Mouse (Mus musculus) MEL (cell line): ENCODE measurements around the gene Cyp1a1. TPM values are rescaled to one million over a fixed set of nuclear protein-coding genes. Genes with fewer than 3 reads are reported as not detected.

ENCODE experiments used
- DNase-seq: peaks from one replicate; pipeline ENCODE4 v3.0.0; 2011; ENCODE audit warnings: low read depth, low spot score
- H3K27ac ChIP-seq: 2 replicates; pipeline ENCODE4 v1.5.1; 2012; ENCODE audit warnings: low read depth, mild to moderate bottlenecking, control low read depth, low read length, moderate library complexity; ENCODE audit not compliant: control insufficient read depth
- H3K27me3 ChIP-seq, 2 experiments: fragments of 150-350 bp in 1 of 2; sonication (generic) in 1 of 2; 2 replicates each; pipeline ENCODE4 v1.6.1; 2012; ENCODE audit warnings: low read length in 2 of 2, mild to moderate bottlenecking in 2 of 2, improper control_type of control experiment in 1 of 2, moderate library complexity in 1 of 2; ENCODE audit not compliant: insufficient read depth in 2 of 2, control insufficient read depth in 1 of 2
- H3K36me3 ChIP-seq, 2 experiments: 2 replicates each; pipeline ENCODE4 v1.6.1; 2012 to 2014; ENCODE audit warnings: low read length in 2 of 2, improper control_type of control experiment in 1 of 2, inconsistent platforms in 1 of 2, mild to moderate bottlenecking in 1 of 2; ENCODE audit not compliant: insufficient read depth in 2 of 2, control insufficient read depth in 1 of 2
- H3K4me1 ChIP-seq, 2 experiments: fragments of 150-350 bp in 1 of 2; sonication (generic) in 1 of 2; 2 replicates each; pipeline ENCODE4 v1.6.1; 2012; ENCODE audit warnings: low read length in 2 of 2, improper control_type of control experiment in 1 of 2, mild to moderate bottlenecking in 1 of 2; ENCODE audit not compliant: insufficient read depth in 2 of 2, control insufficient read depth in 1 of 2
- H3K4me3 ChIP-seq, 2 experiments: fragments of 150-350 bp in 1 of 2; sonication (generic) in 1 of 2; 2 replicates each; pipeline ENCODE4 v1.5.1; 2012; ENCODE audit warnings: low read depth in 2 of 2, low read length in 2 of 2, mild to moderate bottlenecking in 2 of 2, moderate library complexity in 2 of 2, control low read depth in 1 of 2, improper control_type of control experiment in 1 of 2; ENCODE audit not compliant: control insufficient read depth in 1 of 2, insufficient read depth in 1 of 2
- H3K79me2 ChIP-seq: 2 replicates; pipeline ENCODE4 v1.6.1; 2012; ENCODE audit warnings: mild to moderate bottlenecking, low read length, moderate library complexity; ENCODE audit not compliant: control insufficient read depth, poor library complexity, insufficient read depth
- H3K9ac ChIP-seq: 2 replicates; pipeline ENCODE4 v1.6.1; 2012; ENCODE audit warnings: low read depth, mild to moderate bottlenecking, control low read depth, low read length, moderate library complexity; ENCODE audit not compliant: control insufficient read depth, poor library complexity, severe bottlenecking
- H3K9me3 ChIP-seq: fragments of 150-350 bp; sonication (generic); replicated peaks from 2 replicates; pipeline ENCODE4 v1.6.1; 2012; ENCODE audit warnings: mild to moderate bottlenecking, low read length, improper control_type of control experiment, moderate library complexity; ENCODE audit not compliant: insufficient read depth
- BHLHE40 ChIP-seq: IDR thresholded peaks from 2 replicates; pipeline ENCODE4 v1.6.1; 2012; ENCODE audit warnings: low read depth, mild to moderate bottlenecking, inconsistent platforms, low read length, improper control_type of control experiment, borderline replicate concordance
- CHD1 ChIP-seq: IDR thresholded peaks from 2 replicates; pipeline ENCODE4 v1.6.1; 2012; ENCODE audit warnings: low read depth, mild to moderate bottlenecking, inconsistent platforms, low read length, improper control_type of control experiment
- CHD2 ChIP-seq: IDR thresholded peaks from 2 replicates; pipeline ENCODE4 v1.6.1; 2011; ENCODE audit warnings: low read length, improper control_type of control experiment
- ELF1 ChIP-seq: IDR thresholded peaks from 2 replicates; pipeline ENCODE4 v1.6.1; 2014; ENCODE audit warnings: low read depth, mild to moderate bottlenecking, inconsistent platforms, low read length, improper control_type of control experiment, moderate library complexity
- EP300 ChIP-seq, 2 experiments: IDR thresholded peaks; 2 replicates each; pipeline ENCODE4 v1.6.1; 2011; ENCODE audit warnings: improper control_type of control experiment in 2 of 2, low read length in 2 of 2, low read depth in 1 of 2, mild to moderate bottlenecking in 1 of 2
- GATA1 ChIP-seq: IDR thresholded peaks from 2 replicates; pipeline ENCODE4 v1.6.1; 2011; ENCODE audit warnings: low read depth, low read length, improper control_type of control experiment
- KAT2A ChIP-seq: conservative IDR thresholded peaks from 2 replicates; pipeline ENCODE4 v1.6.1; 2012; ENCODE audit warnings: low read depth, low read length, improper control_type of control experiment, inconsistent platforms
- MAFK ChIP-seq: IDR thresholded peaks from 2 replicates; pipeline ENCODE4 v1.6.1; 2011; ENCODE audit warnings: low read depth, mild to moderate bottlenecking, low read length, improper control_type of control experiment, borderline replicate concordance
- MAZ ChIP-seq: IDR thresholded peaks from 2 replicates; pipeline ENCODE4 v1.6.1; 2012; ENCODE audit warnings: low read depth, mild to moderate bottlenecking, inconsistent platforms, low read length, improper control_type of control experiment
- MEF2A ChIP-seq: IDR thresholded peaks from 2 replicates; pipeline ENCODE4 v1.6.1; 2014; ENCODE audit warnings: low read depth, mild to moderate bottlenecking, inconsistent platforms, low read length, improper control_type of control experiment; ENCODE audit not compliant: poor library complexity, insufficient replicate concordance, severe bottlenecking; ENCODE audit errors: extremely low read depth
- MXI1 ChIP-seq: IDR thresholded peaks from 2 replicates; pipeline ENCODE4 v1.6.1; 2011; ENCODE audit warnings: mild to moderate bottlenecking, low read depth, low read length, improper control_type of control experiment
- MYC ChIP-seq: IDR thresholded peaks from 2 replicates; pipeline ENCODE4 v1.6.1; 2011; ENCODE audit warnings: low read depth, mild to moderate bottlenecking, low read length, improper control_type of control experiment, moderate library complexity
- NELFE ChIP-seq: IDR thresholded peaks from 2 replicates; pipeline ENCODE4 v1.6.1; 2011; ENCODE audit warnings: low read depth, low read length, improper control_type of control experiment
- POLR2A ChIP-seq, 2 experiments: IDR thresholded peaks; 2 replicates each; pipeline ENCODE4 v1.6.1; 2011 to 2012; ENCODE audit warnings: low read length in 2 of 2, mild to moderate bottlenecking in 2 of 2, control low read depth in 1 of 2, improper control_type of control experiment in 1 of 2, low read depth in 1 of 2, moderate library complexity in 1 of 2; ENCODE audit not compliant: control insufficient read depth in 1 of 2, insufficient read depth in 1 of 2, poor library complexity in 1 of 2
- POLR2AphosphoS2 ChIP-seq: IDR thresholded peaks from 2 replicates; pipeline ENCODE4 v1.6.1; 2011; ENCODE audit warnings: low read length, improper control_type of control experiment
- SIN3A ChIP-seq: IDR thresholded peaks from 2 replicates; pipeline ENCODE4 v1.6.1; 2012; ENCODE audit warnings: low read length, improper control_type of control experiment, inconsistent platforms
- TCF12 ChIP-seq: IDR thresholded peaks from 2 replicates; pipeline ENCODE4 v1.6.1; 2014; ENCODE audit warnings: low read depth, mild to moderate bottlenecking, inconsistent platforms, low read length, improper control_type of control experiment, moderate library complexity
- UBTF ChIP-seq: IDR thresholded peaks from 2 replicates; pipeline ENCODE4 v1.6.1; 2012; ENCODE audit warnings: low read depth, mild to moderate bottlenecking, inconsistent platforms, low read length, improper control_type of control experiment, moderate library complexity, borderline replicate concordance; ENCODE audit not compliant: insufficient read depth
- USF1 ChIP-seq: IDR thresholded peaks from 2 replicates; pipeline ENCODE4 v1.6.1; 2014; ENCODE audit warnings: low read depth, mild to moderate bottlenecking, inconsistent platforms, low read length, improper control_type of control experiment, moderate library complexity
- polyA plus RNA-seq, 2 experiments: library from polyadenylated mRNA; stranded (reverse) in 1 of 2; unstranded in 1 of 2; fragments of >175 nt in 1 of 2; fragments of >200 nt in 1 of 2; gene quantifications; 2 replicates each; pipeline versions ENCODE4 v1.2.1 to v1.2.4; 2012; ENCODE audit warnings: low replicate concordance in 2 of 2, low read depth in 1 of 2; ENCODE audit not compliant: insufficient read length in 2 of 2, insufficient read depth in 1 of 2, missing spikeins in 1 of 2
- total RNA-seq: library from RNA; depleted of rRNA; stranded (reverse); fragments of 300-350 nt; gene quantifications from 2 replicates; pipeline ENCODE4 v1.2.3, GENCODE M21; 2012

Cyp1a1 gene
- total and polyA plus RNA-seq, 3 experiments: 0.04 to 0.26 TPM; not detected in 1

- Histone ChIP-seq H3K9me3 (no peaks in the 10 kb centered on the region), H3K79me2 (no peaks in the 10 kb centered on the region), H3K36me3 (peaks cover 7 to 18% of the 10 kb centered on the region in 2 experiments; a peak in 3 of 4 replicates), H3K4me3 (no peak overlapping the region), H3K4me1 (peaks cover 0 to 5% of the 10 kb centered on the region in 2 experiments; a peak in 2 of 4 replicates), H3K27me3 (no peaks in the 10 kb centered on the region)
- peak; percentile 50 for DNase-seq
- TF ChIP-seq NELFE (no peak), TCF12 (no peak), POLR2A (IDR thresholded peaks at IDR 0.05; ENCODE audit: control insufficient read depth in 1 of 2, insufficient read depth in 1 of 2, low read depth in 1 of 2, low read length in 2 of 2, poor library complexity in 1 of 2) (no peak), MYC (no peak), KAT2A (no peak)
- TF ChIP-seq, all 39 proteins: peak for 0
- H3K9ac ChIP-seq: no peak overlapping the region
- H3K27ac ChIP-seq: no peak overlapping the region
Observed at GRCm38 (mm10) chr9:57747067-57747466, 59.3 kb downstream of the Cyp1a1 start.

- H3K27me3 ChIP-seq: no peaks in the 10 kb centered on the region
- no peak overlapping the region for H3K9ac ChIP-seq
- no peak overlapping the region for H3K4me3 ChIP-seq
- no peak overlapping the region for H3K27ac ChIP-seq
- H3K4me1 ChIP-seq: peaks cover 0 to 5% of the 10 kb centered on the region in 2 experiments; a peak in 2 of 4 replicates
- H3K9me3 ChIP-seq: no peaks in the 10 kb centered on the region
- peaks cover 7 to 25% of the 10 kb centered on the region in 2 experiments; a peak in 3 of 4 replicates for H3K36me3 ChIP-seq
- no peak for DNase-seq
- H3K79me2 ChIP-seq: no peaks in the 10 kb centered on the region
- TF ChIP-seq ELF1: no peak
- TF ChIP-seq POLR2A (IDR thresholded peaks at IDR 0.05; ENCODE audit: control insufficient read depth in 1 of 2, insufficient read depth in 1 of 2, low read depth in 1 of 2, low read length in 2 of 2, poor library complexity in 1 of 2): no peak
- TF ChIP-seq USF1: no peak
- TF ChIP-seq CHD2: no peak
- TF ChIP-seq MAFK: no peak
- no peak for TF ChIP-seq POLR2AphosphoS2
Observed at GRCm38 (mm10) chr9:57748137-57748536, 60.4 kb downstream of the Cyp1a1 start.

- no peak for TF ChIP-seq EP300 (IDR thresholded peaks at IDR 0.05; ENCODE audit: low read depth in 1 of 2, low read length in 2 of 2)
- no peak for TF ChIP-seq GATA1
- no peak for TF ChIP-seq MEF2A
- TF ChIP-seq KAT2A: no peak
- TF ChIP-seq UBTF: no peak
- TF ChIP-seq MXI1: no peak
- TF ChIP-seq SIN3A: no peak
- no peak for TF ChIP-seq CHD1
- no peak for TF ChIP-seq BHLHE40
- TF ChIP-seq NELFE: no peak
- TF ChIP-seq MAZ: no peak
- TF ChIP-seq, all 39 proteins: peak for 0
- no peaks in the 10 kb centered on the region for H3K79me2 ChIP-seq
- peaks cover 7 to 27% of the 10 kb centered on the region in 2 experiments; a peak in 3 of 4 replicates for H3K36me3 ChIP-seq
- peaks cover 0 to 5% of the 10 kb centered on the region in 2 experiments; a peak in 2 of 4 replicates for H3K4me1 ChIP-seq
- H3K27ac ChIP-seq: no peak overlapping the region
- H3K9ac ChIP-seq: no peak overlapping the region
- DNase-seq: peak; percentile 44
- no peaks in the 10 kb centered on the region for H3K27me3 ChIP-seq
- H3K9me3 ChIP-seq: no peaks in the 10 kb centered on the region
- no peak overlapping the region for H3K4me3 ChIP-seq
Observed at GRCm38 (mm10) chr9:57748831-57749230, 61.1 kb downstream of the Cyp1a1 start.
